ENCODE assay signal across 25 mouse cellular contexts in the genomic region with DNA sequence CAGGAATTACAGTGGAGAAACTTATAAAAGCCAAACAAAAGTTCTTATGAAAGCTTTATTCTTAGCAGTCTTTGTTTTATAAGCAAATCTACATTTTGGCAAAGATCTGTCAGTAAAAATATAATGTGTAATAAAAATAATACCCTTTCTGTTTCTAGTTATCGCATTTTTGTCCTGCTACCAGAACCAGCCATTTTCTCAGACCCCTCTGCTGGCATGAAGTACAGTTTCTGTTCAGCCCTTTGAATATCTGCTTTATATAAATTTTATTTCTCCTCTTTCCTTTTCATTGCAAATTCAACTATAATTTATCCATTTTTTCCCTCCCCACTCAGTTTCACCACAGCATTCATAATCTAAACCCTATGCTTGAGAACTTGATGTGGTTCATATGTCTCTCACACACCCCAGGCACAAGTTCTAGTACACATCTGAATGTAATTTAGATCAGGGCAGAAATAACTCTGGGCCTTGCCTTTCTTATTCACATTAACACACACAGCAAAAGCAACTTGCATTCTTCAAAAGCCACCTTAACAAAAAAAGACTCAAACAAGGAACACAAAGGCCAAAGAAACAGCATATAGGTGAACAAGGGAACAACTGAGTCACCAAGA.
A peak's percentile ranks its signal among the peaks of the same experiment; 100 is the strongest.
DNase-seq lines count a peak whose midpoint lies in the region; ATAC-seq and TF ChIP-seq lines count a peak whose summit lies in the region.
"Had no signal": no experiment of that assay in that cellular context is flagged by ENCODE, and none has a peak within 500 bp of the region (broad histone marks: within the 10 kb centered on the region; RNA-seq: fewer than 3 reads in every experiment).

No protein-coding gene starts in this region.

- H3K4me1 ChIP-seq in embryonic facial prominence, embryonic 11.5 days (ENCODE audit: control insufficient read depth, insufficient read depth, low read length) = no peaks in the 10 kb centered on the region
- no peaks in the 10 kb centered on the region for H3K4me1 ChIP-seq in embryonic facial prominence, embryonic 10.5 days
- H3K4me1 ChIP-seq in embryonic facial prominence, embryonic 14.5 days (ENCODE audit: control insufficient read depth, insufficient read depth, low read length) = no peaks in the 10 kb centered on the region
- H3K4me1 ChIP-seq in limb, embryonic 13.5 days = peaks cover 6% of the 10 kb centered on the region; the same call in 1 of the 2 replicates
- no peaks in the 10 kb centered on the region for H3K4me1 ChIP-seq in lung, adult 2 months (ENCODE audit: control insufficient read depth, insufficient read depth, low read length)
- H3K4me1 ChIP-seq: forebrain, embryonic 10.5 days; forebrain, embryonic 13.5 days; heart, embryonic 10.5 days; heart, embryonic 13.5 days had no signal

- H3K9me3 ChIP-seq in embryonic facial prominence, embryonic 11.5 days (replicated peaks; ENCODE audit: control insufficient read depth, low read length) = no peaks in the 10 kb centered on the region
- H3K9me3 ChIP-seq in embryonic facial prominence, embryonic 10.5 days = no peaks in the 10 kb centered on the region
- no peaks in the 10 kb centered on the region for H3K9me3 ChIP-seq in embryonic facial prominence, embryonic 14.5 days (ENCODE audit: control insufficient read depth, low read length)
- no peaks in the 10 kb centered on the region for H3K9me3 ChIP-seq in limb, embryonic 13.5 days
- H3K9me3 ChIP-seq: forebrain, embryonic 10.5 days; forebrain, embryonic 13.5 days; heart, embryonic 10.5 days; heart, embryonic 13.5 days had no signal

- no peak for TF ChIP-seq CTCF in lung, adult 2 months (IDR thresholded peaks at IDR 0.05; ENCODE audit: insufficient read depth, low read length)

- H3K36me3 ChIP-seq in embryonic facial prominence, embryonic 11.5 days (replicated peaks; ENCODE audit: control insufficient read depth, insufficient read depth, low read depth, low read length) = no peaks in the 10 kb centered on the region
- H3K36me3 ChIP-seq in embryonic facial prominence, embryonic 10.5 days (replicated peaks) = no peaks in the 10 kb centered on the region
- no peaks in the 10 kb centered on the region for H3K36me3 ChIP-seq in embryonic facial prominence, embryonic 14.5 days (ENCODE audit: control insufficient read depth, insufficient read depth, low read length)
- no peaks in the 10 kb centered on the region for H3K36me3 ChIP-seq in limb, embryonic 13.5 days
- H3K36me3 ChIP-seq: forebrain, embryonic 10.5 days; heart, embryonic 10.5 days; heart, embryonic 13.5 days had no signal

- peak; percentile 56 for DNase-seq in embryonic facial prominence, embryonic 11.5 days (ENCODE audit: low spot score)
- DNase-seq in embryonic facial prominence, embryonic 10.5 days (ENCODE audit: low spot score) = no peak
- DNase-seq in embryonic facial prominence, embryonic 14.5 days (ENCODE audit: low spot score) = peak; percentile 87
- no peak for DNase-seq in cerebellum, postnatal 4 days (ENCODE audit: low spot score in 2 of 2)
- no peak for DNase-seq in lung, adult 2 months
- DNase-seq in natural killer cell, adult 2 months (ENCODE audit: low spot score in 2 of 2) = no peak
- DNase-seq: adrenal gland, postnatal 10 days; adrenal gland, postnatal 36 days; cerebellum, adult 18-20 months; cerebellum, adult 9-10 months; cerebellum, postnatal 14 days; gastrocnemius, postnatal 25 days; heart, adult 2 months; heart, postnatal 14 days; heart, postnatal 4 days had no signal

- WGBS in embryonic facial prominence, embryonic 11.5 days = 90% methylated on average over 1 of the region's 1 CpGs
- 98% methylated on average over 1 of the region's 1 CpGs for WGBS in embryonic facial prominence, embryonic 10.5 days
- 40% methylated on average over 1 of the region's 1 CpGs for WGBS in embryonic facial prominence, embryonic 14.5 days
- WGBS in limb, embryonic 13.5 days = 48% methylated on average over 1 of the region's 1 CpGs
- 94% methylated on average over 1 of the region's 1 CpGs for WGBS in lung, adult 2 months

- H3K27me3 ChIP-seq in embryonic facial prominence, embryonic 11.5 days (ENCODE audit: control insufficient read depth, insufficient read depth, low read length) = no peaks in the 10 kb centered on the region
- H3K27me3 ChIP-seq in embryonic facial prominence, embryonic 10.5 days (replicated peaks; ENCODE audit: low read depth, poor library complexity, severe bottlenecking) = no peaks in the 10 kb centered on the region
- H3K27me3 ChIP-seq in embryonic facial prominence, embryonic 14.5 days (replicated peaks; ENCODE audit: control insufficient read depth, insufficient read depth, low read length) = no peaks in the 10 kb centered on the region
- no peaks in the 10 kb centered on the region for H3K27me3 ChIP-seq in limb, embryonic 13.5 days
- H3K27me3 ChIP-seq: forebrain, embryonic 13.5 days; heart, embryonic 13.5 days; Patski had no signal

- no peak for ATAC-seq in embryonic facial prominence, embryonic 11.5 days (replicated peaks; ENCODE audit: insufficient number of reproducible peaks, low FRiP score, low TSS enrichment, low read depth)
- peak; percentile 92 for ATAC-seq in embryonic facial prominence, embryonic 14.5 days (ENCODE audit: low read depth)
- peak; percentile 95 for ATAC-seq in limb, embryonic 13.5 days (ENCODE audit: low FRiP score, low read depth)
- ATAC-seq: forebrain, embryonic 13.5 days; forebrain, embryonic 16.5 days; hindbrain, postnatal 0 days; inflammation-experienced regulatory T-cells, adult 6 months; Patski had no signal

- no peak overlapping the region for H3K4me2 ChIP-seq in embryonic facial prominence, embryonic 11.5 days (ENCODE audit: low read depth, low read length)
- no peak overlapping the region for H3K4me2 ChIP-seq in embryonic facial prominence, embryonic 14.5 days (ENCODE audit: low read depth, low read length)
- H3K4me2 ChIP-seq in limb, embryonic 13.5 days (replicated peaks) = no peak overlapping the region
- H3K4me2 ChIP-seq: forebrain, embryonic 13.5 days; heart, embryonic 13.5 days; hindbrain, embryonic 14.5 days had no signal

- TF ChIP-seq POLR2A in lung, adult 2 months (IDR thresholded peaks at IDR 0.05; ENCODE audit: borderline replicate concordance, extremely low read depth, low read depth, low read length) = no peak

- no peak overlapping the region for H3K4me3 ChIP-seq in embryonic facial prominence, embryonic 11.5 days (ENCODE audit: low read depth, low read length)
- H3K4me3 ChIP-seq in embryonic facial prominence, embryonic 10.5 days = no peak overlapping the region
- no peak overlapping the region for H3K4me3 ChIP-seq in embryonic facial prominence, embryonic 14.5 days (ENCODE audit: low read depth, low read length)
- no peak overlapping the region for H3K4me3 ChIP-seq in limb, embryonic 13.5 days
- H3K4me3 ChIP-seq in lung, adult 2 months (replicated peaks; ENCODE audit: extremely low read depth, low read depth, low read length) = no peak overlapping the region
- H3K4me3 ChIP-seq: forebrain, embryonic 10.5 days; forebrain, embryonic 13.5 days; heart, adult 2 months; heart, embryonic 10.5 days; heart, embryonic 13.5 days had no signal

- H3K27ac ChIP-seq in embryonic facial prominence, embryonic 11.5 days (replicated peaks; ENCODE audit: low read depth, low read length) = no peak overlapping the region
- H3K27ac ChIP-seq in embryonic facial prominence, embryonic 10.5 days (replicated peaks) = no peak overlapping the region
- H3K27ac ChIP-seq in embryonic facial prominence, embryonic 14.5 days (replicated peaks; ENCODE audit: low read depth, low read length) = peak overlapping the region; percentile 72
- peak overlapping the region; percentile 28; the same call in 1 of the 2 replicates for H3K27ac ChIP-seq in limb, embryonic 13.5 days
- H3K27ac ChIP-seq: forebrain, embryonic 10.5 days; forebrain, embryonic 13.5 days; heart, adult 2 months; heart, embryonic 10.5 days; heart, embryonic 13.5 days; hindbrain, embryonic 14.5 days; hindbrain, postnatal 0 days had no signal

- no peak overlapping the region for H3K9ac ChIP-seq in embryonic facial prominence, embryonic 11.5 days (replicated peaks; ENCODE audit: low read length)
- no peak overlapping the region for H3K9ac ChIP-seq in embryonic facial prominence, embryonic 14.5 days (ENCODE audit: low read depth, low read length)
- no peak overlapping the region for H3K9ac ChIP-seq in limb, embryonic 13.5 days
- H3K9ac ChIP-seq: forebrain, embryonic 13.5 days; heart, embryonic 13.5 days; hindbrain, embryonic 14.5 days had no signal

Comparison
In these comparisons a context has a peak if more than half of its experiments do, and no peak if none do; other contexts are left out.
1. DNase-seq: peak in embryonic facial prominence, embryonic 11.5 days (single experiment) and embryonic facial prominence, embryonic 14.5 days (single experiment); none in embryonic facial prominence, embryonic 10.5 days (single experiment), cerebellum, postnatal 4 days (0 of 2), lung, adult 2 months (single experiment) and natural killer cell, adult 2 months (0 of 2).
2. H3K27ac ChIP-seq: peak in embryonic facial prominence, embryonic 14.5 days (single experiment) and limb, embryonic 13.5 days (single experiment); none in embryonic facial prominence, embryonic 11.5 days (single experiment) and embryonic facial prominence, embryonic 10.5 days (single experiment).